Mouse (Mus musculus): ENCODE data around the gene Rtcb. TPM values are rescaled to one million over a fixed set of nuclear protein-coding genes. Genes with fewer than 3 reads are reported as not detected.

Rtcb gene
- polyA plus RNA-seq, 1 experiment from 2014 or later = 185 TPM

GRCm38 (mm10) chr10:85967411-85968156 lies 10.0 kb upstream of the Rtcb start:
- H3K9me3 ChIP-seq = no peaks in the 10 kb centered on the region
- ATAC-seq (ENCODE audit: low FRiP score, low read depth) = peak; percentile 41; the same call in 1 of the 2 replicates
- no peak overlapping the region for H3K9ac ChIP-seq
- H3K27me3 ChIP-seq (replicated peaks) = no peaks in the 10 kb centered on the region
- H3K4me2 ChIP-seq (replicated peaks) = no peak overlapping the region
- 66% methylated on average over 17 of the region's 17 CpGs for WGBS
- no peaks in the 10 kb centered on the region for H3K4me1 ChIP-seq
- H3K27ac ChIP-seq = no peak overlapping the region
- H3K4me3 ChIP-seq = no peak overlapping the region
- H3K36me3 ChIP-seq = no peaks in the 10 kb centered on the region

DNA sequence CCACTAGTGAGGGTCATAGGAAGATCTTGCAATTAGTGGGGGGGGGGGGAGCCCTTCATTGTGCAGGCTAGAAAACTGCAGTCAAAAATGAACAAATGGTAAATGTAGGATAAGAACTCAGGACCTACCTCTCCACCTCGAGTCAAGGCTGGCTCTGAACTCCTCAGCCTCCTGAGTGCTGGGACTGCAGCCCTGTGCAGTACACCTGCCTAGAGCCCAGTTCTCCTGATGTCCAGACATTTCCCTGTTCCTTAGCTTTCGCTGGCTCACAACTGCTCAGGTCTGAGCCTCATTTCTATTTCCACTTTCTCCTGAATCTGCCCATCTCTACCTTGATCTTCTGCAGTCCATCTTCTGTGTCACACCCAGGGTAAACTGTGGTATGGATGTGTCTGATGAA lies 8.9 kb upstream of the Rtcb start:
- Histone ChIP-seq H3K4me1 (no peaks in the 10 kb centered on the region), H3K4me2 (replicated peaks) (no peak overlapping the region), H3K9ac (no peak overlapping the region), H3K27ac (no peak overlapping the region), H3K9me3 (no peaks in the 10 kb centered on the region), H3K27me3 (replicated peaks) (no peaks in the 10 kb centered on the region), H3K4me3 (no peak overlapping the region), H3K36me3 (no peaks in the 10 kb centered on the region)
- no peak for ATAC-seq (ENCODE audit: low FRiP score, low read depth)
- 56% methylated on average over 2 of the region's 2 CpGs for WGBS

DNA sequence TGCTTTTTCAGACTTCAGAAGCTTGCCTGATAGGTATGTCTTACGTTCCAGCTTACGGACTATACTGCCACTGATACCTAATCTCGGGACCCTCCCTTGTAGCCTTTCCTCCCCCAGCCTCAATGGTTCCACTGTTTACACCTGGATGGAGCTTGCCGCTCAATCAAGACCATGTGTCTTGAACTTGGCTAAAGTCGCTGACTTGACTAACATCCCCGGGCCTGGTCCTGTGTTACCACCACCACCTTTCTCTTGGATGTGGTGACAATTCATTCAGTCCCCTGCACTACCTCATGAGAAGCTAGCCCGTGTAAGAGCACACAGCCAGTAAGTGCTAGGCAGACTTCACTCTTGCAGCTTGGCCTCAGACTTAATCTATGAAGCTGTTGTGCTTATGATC lies 6.7 kb upstream of the Rtcb start:
- H3K4me2 ChIP-seq (replicated peaks) = no peak overlapping the region
- no peak overlapping the region for H3K27ac ChIP-seq
- H3K4me3 ChIP-seq = no peak overlapping the region
- no peak overlapping the region for H3K9ac ChIP-seq
- H3K27me3 ChIP-seq (replicated peaks) = no peaks in the 10 kb centered on the region
- WGBS = 93% methylated on average over 7 of the region's 7 CpGs
- no peaks in the 10 kb centered on the region for H3K4me1 ChIP-seq
- no peaks in the 10 kb centered on the region for H3K36me3 ChIP-seq
- H3K9me3 ChIP-seq = no peaks in the 10 kb centered on the region
- no peak for ATAC-seq (ENCODE audit: low FRiP score, low read depth)

- no peak overlapping the region for H3K9ac ChIP-seq
- H3K4me2 ChIP-seq (replicated peaks) = no peak overlapping the region
- H3K4me3 ChIP-seq = no peak overlapping the region
- no peaks in the 10 kb centered on the region for H3K9me3 ChIP-seq
- no peaks in the 10 kb centered on the region for H3K27me3 ChIP-seq (replicated peaks)
- no peak overlapping the region for H3K27ac ChIP-seq
- H3K4me1 ChIP-seq = no peaks in the 10 kb centered on the region
- no peak for ATAC-seq (ENCODE audit: low FRiP score, low read depth)
- 74% methylated on average over 9 of the region's 9 CpGs for whole genome bisulfite sequencing
- H3K36me3 ChIP-seq = no peaks in the 10 kb centered on the region
Measured at GRCm38 (mm10) chr10:85962897-85963296, 5.3 kb upstream of the Rtcb start.

DNA sequence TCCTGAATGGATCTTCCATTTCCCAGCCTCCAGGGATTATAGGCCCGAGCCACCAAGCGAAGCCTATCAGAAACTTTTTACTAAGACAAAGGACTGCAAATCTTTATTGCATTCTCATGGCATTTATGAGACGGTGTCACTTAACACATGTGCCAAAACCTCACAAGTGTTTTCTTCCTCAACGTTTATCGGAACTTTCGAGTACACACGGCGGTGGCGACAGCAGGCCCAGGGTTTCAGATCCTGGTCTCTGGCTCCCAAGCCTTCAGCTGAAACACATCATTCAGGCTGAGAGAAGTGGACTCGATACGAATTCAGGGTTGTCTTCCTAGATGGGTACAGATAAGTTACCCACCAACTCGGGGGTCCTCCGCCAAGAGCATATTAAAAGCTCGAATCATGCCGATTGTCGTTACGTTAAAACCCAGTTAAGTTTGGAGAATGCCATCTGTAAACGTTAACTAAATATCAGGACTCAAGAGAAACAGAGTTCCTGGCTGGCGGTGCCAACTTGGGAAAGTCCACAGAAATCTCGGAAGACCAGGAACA lies 678 bp downstream of the Rtcb start:
- ATAC-seq (ENCODE audit: low FRiP score, low read depth) = peak; percentile 57
- no peaks in the 10 kb centered on the region for H3K9me3 ChIP-seq
- WGBS = 7% methylated on average over 20 of the region's 20 CpGs
- peaks cover 4% of the 10 kb centered on the region for H3K4me1 ChIP-seq
- H3K27me3 ChIP-seq (replicated peaks) = no peaks in the 10 kb centered on the region
- H3K4me2 ChIP-seq (replicated peaks) = peak overlapping the region; percentile 78
- H3K4me3 ChIP-seq = peak overlapping the region; percentile 66
- no peak overlapping the region for H3K27ac ChIP-seq
- peak overlapping the region; percentile 72 for H3K9ac ChIP-seq
- peaks cover 19% of the 10 kb centered on the region for H3K36me3 ChIP-seq

GRCm38 (mm10) chr10:85954429-85954828 lies 3.2 kb downstream of the Rtcb start:
- Histone ChIP-seq H3K9me3 (no peaks in the 10 kb centered on the region), H3K4me3 (no peak overlapping the region), H3K36me3 (peaks cover 34% of the 10 kb centered on the region), H3K27ac (no peak overlapping the region), H3K4me1 (peaks cover 4% of the 10 kb centered on the region), H3K27me3 (replicated peaks) (no peaks in the 10 kb centered on the region), H3K4me2 (replicated peaks) (no peak overlapping the region), H3K9ac (no peak overlapping the region)
- 92% methylated on average over 2 of the region's 2 CpGs for WGBS
- no peak for ATAC-seq (ENCODE audit: low FRiP score, low read depth)

- no peaks in the 10 kb centered on the region for H3K27me3 ChIP-seq (replicated peaks)
- H3K9ac ChIP-seq = no peak overlapping the region
- peaks cover 4% of the 10 kb centered on the region for H3K4me1 ChIP-seq
- no peak overlapping the region for H3K27ac ChIP-seq
- H3K4me2 ChIP-seq (replicated peaks) = no peak overlapping the region
- no peaks in the 10 kb centered on the region for H3K9me3 ChIP-seq
- no peak for ATAC-seq (ENCODE audit: low FRiP score, low read depth)
- WGBS = 83% methylated on average over 3 of the region's 3 CpGs
- H3K4me3 ChIP-seq = no peak overlapping the region
- peaks cover 44% of the 10 kb centered on the region for H3K36me3 ChIP-seq
Measured at GRCm38 (mm10) chr10:85953401-85953800, 4.2 kb downstream of the Rtcb start.

DNA sequence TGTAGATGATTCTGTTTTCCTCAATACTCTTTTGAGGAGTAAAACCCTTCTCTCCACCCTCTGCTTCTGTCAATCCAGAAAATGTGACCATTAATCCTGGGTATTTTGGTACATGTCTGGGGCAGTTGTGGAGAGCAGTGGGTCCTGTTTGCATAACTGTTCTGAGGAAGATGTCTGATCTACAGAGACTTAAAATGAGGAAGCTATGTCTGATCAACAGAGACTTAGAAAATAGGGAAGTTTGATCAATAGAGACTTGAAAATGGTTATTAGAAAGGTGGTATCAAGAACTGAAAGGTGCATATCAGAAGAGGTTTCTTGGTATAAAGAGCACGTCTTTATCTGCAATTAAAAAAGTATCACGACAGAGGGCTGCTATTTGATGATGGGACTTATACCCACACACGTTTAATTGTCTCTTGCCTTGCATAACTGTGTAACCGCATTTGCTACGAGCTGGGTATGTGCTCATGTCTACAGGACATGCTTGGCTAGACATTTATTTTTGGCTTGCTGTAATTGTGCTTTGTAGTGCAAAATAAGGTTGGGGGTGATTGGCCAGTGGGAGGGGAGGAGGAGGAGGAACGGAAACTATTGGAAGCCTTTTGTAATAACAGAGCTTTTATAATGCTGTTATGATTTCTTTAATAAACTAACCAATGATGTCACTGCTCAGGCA lies 5.7 kb downstream of the Rtcb start:
- H3K36me3 ChIP-seq = peaks cover 53% of the 10 kb centered on the region
- ATAC-seq (ENCODE audit: low FRiP score, low read depth) = no peak
- WGBS = 96% methylated on average over 6 of the region's 6 CpGs

GRCm38 (mm10) chr10:85948483-85949196 lies 9.0 kb downstream of the Rtcb start:
- Histone ChIP-seq H3K4me2 (replicated peaks) (no peak overlapping the region), H3K27me3 (replicated peaks) (no peaks in the 10 kb centered on the region), H3K36me3 (peaks cover 76% of the 10 kb centered on the region), H3K4me1 (no peaks in the 10 kb centered on the region), H3K9me3 (no peaks in the 10 kb centered on the region), H3K9ac (no peak overlapping the region), H3K27ac (no peak overlapping the region), H3K4me3 (no peak overlapping the region)
- WGBS = 58% methylated on average over 8 of the region's 8 CpGs
- peak; percentile 61; the same call in 1 of the 2 replicates for ATAC-seq (ENCODE audit: low FRiP score, low read depth)

More for the DNA sequence above, 5.7 kb downstream of the Rtcb start:
- H3K27ac ChIP-seq = no peak overlapping the region
- H3K4me2 ChIP-seq (replicated peaks) = no peak overlapping the region
- no peak overlapping the region for H3K4me3 ChIP-seq
- no peaks in the 10 kb centered on the region for H3K27me3 ChIP-seq (replicated peaks)
- no peak overlapping the region for H3K9ac ChIP-seq
- H3K9me3 ChIP-seq = no peaks in the 10 kb centered on the region
- H3K4me1 ChIP-seq = peaks cover 4% of the 10 kb centered on the region

GRCm38 (mm10) chr10:85936280-85936965 lies 21.2 kb downstream of the Rtcb start:
- ATAC-seq (ENCODE audit: low FRiP score, low read depth) = no peak
- Histone ChIP-seq H3K4me2 (replicated peaks) (no peak overlapping the region), H3K27ac (no peak overlapping the region), H3K4me3 (no peak overlapping the region), H3K27me3 (replicated peaks) (no peaks in the 10 kb centered on the region), H3K9ac (no peak overlapping the region), H3K36me3 (peaks cover 58% of the 10 kb centered on the region), H3K4me1 (no peaks in the 10 kb centered on the region), H3K9me3 (0 out of 2 replicates have a peak, but pooled peaks cover 5% of the 10 kb centered on the region)
- WGBS = 96% methylated on average over 6 of the region's 6 CpGs

DNA sequence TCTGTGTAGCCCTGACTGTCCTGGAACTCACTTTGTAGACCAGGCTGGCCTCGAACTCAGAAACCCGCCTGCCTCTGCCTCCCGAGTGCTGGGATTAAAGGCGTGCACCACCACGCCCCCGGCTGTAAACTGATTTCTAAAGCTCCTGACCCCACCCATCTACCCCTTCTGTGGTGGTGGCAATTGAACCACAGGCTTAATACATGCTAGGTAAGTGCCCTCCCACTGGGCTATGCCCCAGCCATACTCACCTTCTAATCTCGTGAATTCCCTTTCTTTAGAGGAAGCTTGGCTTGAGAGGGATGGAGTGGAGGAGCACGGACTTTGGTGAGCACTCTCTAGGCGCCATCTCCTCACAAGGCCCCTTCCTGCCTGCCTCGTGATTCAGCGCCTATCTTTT lies 27.7 kb downstream of the Rtcb start:
- Histone ChIP-seq H3K4me1 (peaks cover 16% of the 10 kb centered on the region; the same call in 1 of the 2 replicates), H3K9ac (no peak overlapping the region), H3K9me3 (no peaks in the 10 kb centered on the region), H3K27ac (no peak overlapping the region), H3K36me3 (no peaks in the 10 kb centered on the region), H3K4me3 (no peak overlapping the region), H3K4me2 (replicated peaks) (no peak overlapping the region), H3K27me3 (replicated peaks) (0 out of 2 replicates have a peak, but pooled peaks cover 8% of the 10 kb centered on the region)
- WGBS = 91% methylated on average over 11 of the region's 11 CpGs
- ATAC-seq (ENCODE audit: low FRiP score, low read depth) = no peak
